Mouse (Mus musculus): ENCODE results near the gene Chpf. TPM values are rescaled to one million over a fixed set of nuclear protein-coding genes. Genes with fewer than 3 reads are reported as not detected.

Chpf gene
- polyA plus RNA-seq, 1 experiment from 2014 or later, result 3.1 TPM

- Histone ChIP-seq H3K4me1 (ENCODE audit: control insufficient read depth, low read depth, low read length) (peaks cover 10% of the 10 kb centered on the region), H3K4me2 (ENCODE audit: low read depth, low read length) (no peak overlapping the region), H3K27ac (ENCODE audit: low read length) (no peak overlapping the region), H3K9ac (ENCODE audit: low read depth, low read length) (no peak overlapping the region), H3K36me3 (ENCODE audit: control insufficient read depth, insufficient read depth) (no peaks in the 10 kb centered on the region), H3K4me3 (ENCODE audit: low read depth, low read length) (no peak overlapping the region), H3K27me3 (ENCODE audit: control insufficient read depth, insufficient read depth, low read depth, low read length) (peaks cover 80% of the 10 kb centered on the region), H3K9me3 (replicated peaks; ENCODE audit: control insufficient read depth, low read length) (no peaks in the 10 kb centered on the region)
- ATAC-seq (ENCODE audit: low read depth), result no peak
- WGBS (ENCODE audit: insufficient replicate concordance), result 7% methylated on average over 14 of the region's 14 CpGs
These were observed 22.2 kb downstream of the Chpf start for GRCm38 (mm10) chr1:75456746-75457564.

- Histone ChIP-seq H3K9ac (ENCODE audit: low read depth, low read length) (no peak overlapping the region), H3K4me1 (ENCODE audit: control insufficient read depth, low read depth, low read length) (peaks cover 11% of the 10 kb centered on the region), H3K4me2 (ENCODE audit: low read depth, low read length) (no peak overlapping the region), H3K36me3 (ENCODE audit: control insufficient read depth, insufficient read depth) (no peaks in the 10 kb centered on the region), H3K27ac (ENCODE audit: low read length) (no peak overlapping the region), H3K27me3 (ENCODE audit: control insufficient read depth, insufficient read depth, low read depth, low read length) (peaks cover 91% of the 10 kb centered on the region), H3K9me3 (replicated peaks; ENCODE audit: control insufficient read depth, low read length) (no peaks in the 10 kb centered on the region), H3K4me3 (ENCODE audit: low read depth, low read length) (no peak overlapping the region)
- WGBS (ENCODE audit: insufficient replicate concordance), result 20% methylated on average over 5 of the region's 5 CpGs
- ATAC-seq (ENCODE audit: low read depth), result no peak
These were observed 23.2 kb downstream of the Chpf start for GRCm38 (mm10) chr1:75455948-75456347.

GRCm38 (mm10) chr1:75455433-75455832 lies 23.7 kb downstream of the Chpf start:
- H3K27me3 ChIP-seq (ENCODE audit: control insufficient read depth, insufficient read depth, low read depth, low read length), result peaks cover 96% of the 10 kb centered on the region
- no peak overlapping the region for H3K4me2 ChIP-seq (ENCODE audit: low read depth, low read length)
- H3K9me3 ChIP-seq (replicated peaks; ENCODE audit: control insufficient read depth, low read length), result no peaks in the 10 kb centered on the region
- ATAC-seq (ENCODE audit: low read depth), result no peak
- no peak overlapping the region for H3K27ac ChIP-seq (ENCODE audit: low read length)
- H3K36me3 ChIP-seq (ENCODE audit: control insufficient read depth, insufficient read depth), result no peaks in the 10 kb centered on the region
- 56% methylated on average over 3 of the region's 3 CpGs for WGBS (ENCODE audit: insufficient replicate concordance)
- no peak overlapping the region for H3K9ac ChIP-seq (ENCODE audit: low read depth, low read length)
- no peak overlapping the region for H3K4me3 ChIP-seq (ENCODE audit: low read depth, low read length)
- peaks cover 17% of the 10 kb centered on the region for H3K4me1 ChIP-seq (ENCODE audit: control insufficient read depth, low read depth, low read length)

GRCm38 (mm10) chr1:75451900-75452299 lies 27.2 kb downstream of the Chpf start:
- 49% methylated on average over 5 of the region's 5 CpGs for WGBS (ENCODE audit: insufficient replicate concordance)
- Histone ChIP-seq H3K27ac (ENCODE audit: low read length) (no peak overlapping the region), H3K36me3 (ENCODE audit: control insufficient read depth, insufficient read depth) (no peaks in the 10 kb centered on the region), H3K4me2 (ENCODE audit: low read depth, low read length) (no peak overlapping the region), H3K9me3 (replicated peaks; ENCODE audit: control insufficient read depth, low read length) (no peaks in the 10 kb centered on the region), H3K4me3 (ENCODE audit: low read depth, low read length) (no peak overlapping the region), H3K4me1 (ENCODE audit: control insufficient read depth, low read depth, low read length) (peaks cover 40% of the 10 kb centered on the region), H3K9ac (ENCODE audit: low read depth, low read length) (no peak overlapping the region), H3K27me3 (ENCODE audit: control insufficient read depth, insufficient read depth, low read depth, low read length) (peaks cover 98% of the 10 kb centered on the region)
- ATAC-seq (ENCODE audit: low read depth), result no peak

GRCm38 (mm10) chr1:75450314-75451005 lies 28.6 kb downstream of the Chpf start, which contains the start of gene Asic4:
Gene Asic4 (plus strand): TSS chr1:75450436.
- no peaks in the 10 kb centered on the region for H3K9me3 ChIP-seq (replicated peaks; ENCODE audit: control insufficient read depth, low read length)
- peak; percentile 43; the same call in 1 of the 2 replicates for ATAC-seq (ENCODE audit: low read depth)
- H3K4me3 ChIP-seq (ENCODE audit: low read depth, low read length), result peak within 1 kb of the TSS; percentile 35
- H3K9ac ChIP-seq (ENCODE audit: low read depth, low read length), result peak within 1 kb of the TSS; percentile 2; the same call in 1 of the 2 replicates
- H3K27ac ChIP-seq (ENCODE audit: low read length), result no peak within 1 kb of the TSS
- under 1% methylated on average over 29 of the region's 35 CpGs for WGBS (ENCODE audit: insufficient replicate concordance)
- peak within 1 kb of the TSS; percentile 57 for H3K4me2 ChIP-seq (ENCODE audit: low read depth, low read length)
- H3K27me3 ChIP-seq (ENCODE audit: control insufficient read depth, insufficient read depth, low read depth, low read length), result peaks cover 92% of the 10 kb centered on the region
- peaks cover 54% of the 10 kb centered on the region for H3K4me1 ChIP-seq (ENCODE audit: control insufficient read depth, low read depth, low read length)
- no peaks in the 10 kb centered on the region for H3K36me3 ChIP-seq (ENCODE audit: control insufficient read depth, insufficient read depth)

- no peaks in the 10 kb centered on the region for H3K9me3 ChIP-seq (replicated peaks; ENCODE audit: control insufficient read depth, low read length)
- peak overlapping the region; percentile 35 for H3K4me3 ChIP-seq (ENCODE audit: low read depth, low read length)
- 3% methylated on average over 8 of the region's 8 CpGs for WGBS (ENCODE audit: insufficient replicate concordance)
- H3K4me1 ChIP-seq (ENCODE audit: control insufficient read depth, low read depth, low read length), result peaks cover 62% of the 10 kb centered on the region
- no peak overlapping the region; the same call in 1 of the 2 replicates for H3K9ac ChIP-seq (ENCODE audit: low read depth, low read length)
- H3K36me3 ChIP-seq (ENCODE audit: control insufficient read depth, insufficient read depth), result no peaks in the 10 kb centered on the region
- H3K27ac ChIP-seq (ENCODE audit: low read length), result no peak overlapping the region
- ATAC-seq (ENCODE audit: low read depth), result no peak
- peak overlapping the region; percentile 57 for H3K4me2 ChIP-seq (ENCODE audit: low read depth, low read length)
- H3K27me3 ChIP-seq (ENCODE audit: control insufficient read depth, insufficient read depth, low read depth, low read length), result peaks cover 85% of the 10 kb centered on the region
These were observed 29.6 kb downstream of the Chpf start for GRCm38 (mm10) chr1:75449377-75450135.

- Histone ChIP-seq H3K4me1 (ENCODE audit: control insufficient read depth, low read depth, low read length) (peaks cover 64% of the 10 kb centered on the region), H3K27me3 (ENCODE audit: control insufficient read depth, insufficient read depth, low read depth, low read length) (peaks cover 79% of the 10 kb centered on the region), H3K27ac (ENCODE audit: low read length) (no peak overlapping the region), H3K9ac (ENCODE audit: low read depth, low read length) (no peak overlapping the region), H3K4me3 (ENCODE audit: low read depth, low read length) (no peak overlapping the region), H3K4me2 (ENCODE audit: low read depth, low read length) (no peak overlapping the region), H3K9me3 (replicated peaks; ENCODE audit: control insufficient read depth, low read length) (no peaks in the 10 kb centered on the region), H3K36me3 (ENCODE audit: control insufficient read depth, insufficient read depth) (no peaks in the 10 kb centered on the region)
- no peak for ATAC-seq (ENCODE audit: low read depth)
- WGBS (ENCODE audit: insufficient replicate concordance), result 0% methylated on average over 14 of the region's 14 CpGs
These were observed 30.2 kb downstream of the Chpf start for GRCm38 (mm10) chr1:75448937-75449336.

- Histone ChIP-seq H3K27ac (ENCODE audit: low read length) (no peak overlapping the region), H3K4me1 (ENCODE audit: control insufficient read depth, low read depth, low read length) (peaks cover 64% of the 10 kb centered on the region), H3K9ac (ENCODE audit: low read depth, low read length) (no peak overlapping the region), H3K36me3 (ENCODE audit: control insufficient read depth, insufficient read depth) (no peaks in the 10 kb centered on the region), H3K9me3 (replicated peaks; ENCODE audit: control insufficient read depth, low read length) (no peaks in the 10 kb centered on the region), H3K4me2 (ENCODE audit: low read depth, low read length) (0 out of 2 replicates have a peak overlapping the region, but pooled peaks have one; percentile 42), H3K27me3 (ENCODE audit: control insufficient read depth, insufficient read depth, low read depth, low read length) (peaks cover 70% of the 10 kb centered on the region), H3K4me3 (ENCODE audit: low read depth, low read length) (no peak overlapping the region)
- WGBS (ENCODE audit: insufficient replicate concordance), result 6% methylated on average over 7 of the region's 7 CpGs
- ATAC-seq (ENCODE audit: low read depth), result no peak
These were observed 31.1 kb downstream of the Chpf start for GRCm38 (mm10) chr1:75448052-75448431.
